Mouse (Mus musculus) lung, postnatal 10 days (tissue): ENCODE data around the gene Rnf115.

Experiments used
- DNase-seq: peaks from one replicate; pipeline ENCODE4 v3.0.0; 2021

The Rnf115 gene

DNA sequence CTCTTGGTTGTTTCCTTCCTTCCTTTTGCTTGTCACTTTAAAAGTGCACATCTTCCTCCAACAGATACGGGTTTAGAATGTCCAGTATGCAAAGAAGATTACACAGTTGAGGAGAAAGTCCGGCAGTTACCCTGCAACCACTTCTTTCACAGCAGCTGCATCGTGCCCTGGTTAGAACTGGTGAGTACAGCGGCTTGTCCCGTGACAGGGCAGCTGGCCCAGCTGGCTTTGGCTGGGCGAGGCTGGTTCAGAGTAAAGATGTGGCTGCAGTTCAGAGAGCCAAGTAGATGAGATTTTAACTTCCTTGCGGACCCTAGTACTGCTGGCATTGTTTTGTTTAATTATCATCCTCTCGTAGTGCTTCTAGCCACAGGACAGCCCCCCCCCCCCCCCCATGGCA is 61.0 kb downstream of the Rnf115 start:
- DNase-seq: no peak

DNA sequence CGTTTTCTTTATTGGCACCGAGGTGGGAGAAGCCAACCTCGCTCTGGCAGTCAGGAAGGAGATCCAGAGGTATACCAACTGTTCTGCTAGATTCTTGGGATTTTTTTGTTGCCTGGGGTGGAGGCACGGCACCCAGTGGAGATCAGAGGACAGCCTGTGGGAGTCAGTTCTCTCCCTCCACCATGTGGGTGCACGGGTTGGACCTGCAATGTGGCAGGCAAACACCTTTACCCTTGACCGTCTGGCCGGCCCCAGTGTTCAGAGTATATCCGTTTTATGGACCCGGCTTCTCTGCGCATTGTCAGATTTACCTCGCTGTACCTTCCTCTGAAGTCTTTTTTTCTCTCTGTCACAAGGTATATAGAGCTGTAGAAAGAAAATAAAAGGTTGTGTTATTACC is 72.8 kb downstream of the Rnf115 start:
- DNase-seq: no peak

DNA sequence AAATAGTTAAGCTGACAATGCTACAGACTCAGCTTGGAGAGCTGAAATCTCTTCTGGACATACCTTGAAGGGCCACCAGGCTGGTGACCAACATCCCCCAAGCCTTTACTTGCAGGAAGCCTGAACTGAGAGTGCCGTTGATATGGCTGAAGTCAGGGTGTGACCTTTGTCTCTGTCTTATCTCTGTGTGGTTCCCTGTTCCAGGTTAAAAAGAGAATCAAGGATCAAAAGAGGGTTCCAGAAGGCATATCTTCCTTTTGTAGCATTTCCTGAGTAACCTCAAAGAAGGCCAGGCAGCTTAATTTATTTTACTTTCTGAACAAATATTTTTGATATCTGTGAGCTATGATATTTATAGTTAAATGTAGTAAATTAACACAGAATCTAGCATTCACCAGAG is 74.8 kb downstream of the Rnf115 start:
- no peak for DNase-seq

DNA sequence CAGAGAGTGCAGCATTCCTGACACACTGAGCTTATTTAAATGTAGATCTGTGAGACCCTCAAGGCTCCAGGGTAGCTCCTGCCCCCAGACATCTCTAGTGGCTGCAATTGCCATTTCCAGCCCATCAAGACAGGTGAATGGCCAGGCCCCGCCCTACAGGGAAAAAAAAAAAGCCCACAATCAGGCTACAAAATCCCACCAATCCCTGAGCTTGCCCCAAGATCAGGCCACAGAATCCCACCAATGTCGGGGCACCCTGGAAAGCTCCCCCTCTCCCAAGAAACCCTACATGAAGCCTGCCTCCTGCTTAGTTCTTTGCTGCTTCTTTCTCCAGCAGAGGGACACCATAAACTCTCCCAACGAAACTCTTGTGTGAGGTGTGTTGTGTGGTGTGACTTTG is 80.7 kb downstream of the Rnf115 start:
- no peak for DNase-seq

DNA sequence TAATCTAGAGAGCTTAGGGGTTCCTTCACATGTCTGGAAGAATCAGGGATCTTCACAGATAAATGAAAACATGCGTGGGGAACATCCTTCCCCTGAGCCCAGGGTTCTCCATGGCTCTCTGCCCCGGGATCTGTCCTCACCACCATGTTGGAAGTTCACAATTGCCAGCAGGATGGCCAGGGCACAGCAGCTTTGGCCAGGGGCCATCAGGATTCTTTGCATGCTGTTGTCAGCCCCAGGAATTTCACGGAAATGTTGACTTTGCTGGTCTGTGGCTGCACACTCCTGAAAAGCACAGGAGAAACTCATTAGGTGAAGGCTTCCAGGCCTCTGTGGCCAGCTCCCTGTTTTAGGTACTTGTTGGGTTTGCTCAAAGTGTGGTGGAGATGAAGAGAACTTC is 81.2 kb downstream of the Rnf115 start:
- DNase-seq: peak; percentile 26

DNA sequence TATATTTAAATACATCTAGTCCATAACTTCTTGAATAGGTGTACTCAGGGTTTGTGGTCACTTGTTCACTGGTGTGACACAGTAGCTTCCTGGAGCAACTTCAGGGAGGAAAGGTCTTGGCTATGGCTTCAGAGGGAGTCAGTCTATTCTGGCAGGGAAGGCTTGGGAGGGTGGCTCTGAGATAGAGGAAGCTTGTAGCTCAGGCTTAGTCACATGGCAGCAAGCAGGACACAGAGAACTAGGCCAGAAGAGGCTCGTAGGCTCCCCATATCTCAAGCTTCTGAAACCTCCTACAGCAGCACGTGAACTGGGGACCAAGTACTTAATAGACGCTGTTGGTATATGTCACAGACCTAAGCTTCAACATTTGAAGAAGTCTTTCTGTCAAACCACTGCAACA is 83.8 kb downstream of the Rnf115 start:
- DNase-seq: no peak

DNA sequence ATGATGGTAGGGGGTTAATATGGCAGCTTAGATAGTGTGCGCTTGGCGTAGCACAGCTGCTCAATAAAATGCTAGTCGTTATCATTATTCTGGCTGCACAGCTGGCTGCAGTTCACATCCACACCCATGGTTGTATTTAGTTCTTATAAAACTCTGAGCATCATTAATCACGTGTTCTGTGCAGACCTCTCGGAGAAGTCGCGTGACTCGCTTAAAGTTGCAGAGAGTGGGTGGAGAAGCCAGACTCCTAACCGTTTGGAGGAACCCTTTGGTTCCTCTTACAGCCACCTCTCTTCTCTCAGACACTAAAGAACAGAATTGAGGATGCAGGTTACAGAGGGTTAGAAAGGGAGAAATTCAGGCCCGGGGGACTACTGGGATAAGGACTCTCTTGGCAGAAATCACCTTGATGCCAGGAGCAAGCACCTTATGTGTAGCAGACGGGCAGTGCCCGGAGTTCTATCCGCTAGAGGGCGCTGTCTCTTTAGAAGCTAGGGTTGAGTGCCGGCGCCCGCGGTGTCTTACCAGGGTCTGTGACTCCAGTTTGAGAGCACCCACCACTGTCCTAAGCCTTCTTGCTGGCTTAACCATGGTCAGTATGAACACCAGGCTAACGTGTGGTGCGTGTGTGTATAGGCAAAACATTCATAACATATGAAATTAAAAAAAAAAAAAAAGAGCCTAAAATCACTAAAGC is 85.1 kb downstream of the Rnf115 start:
- DNase-seq: peak; percentile 87

DNA sequence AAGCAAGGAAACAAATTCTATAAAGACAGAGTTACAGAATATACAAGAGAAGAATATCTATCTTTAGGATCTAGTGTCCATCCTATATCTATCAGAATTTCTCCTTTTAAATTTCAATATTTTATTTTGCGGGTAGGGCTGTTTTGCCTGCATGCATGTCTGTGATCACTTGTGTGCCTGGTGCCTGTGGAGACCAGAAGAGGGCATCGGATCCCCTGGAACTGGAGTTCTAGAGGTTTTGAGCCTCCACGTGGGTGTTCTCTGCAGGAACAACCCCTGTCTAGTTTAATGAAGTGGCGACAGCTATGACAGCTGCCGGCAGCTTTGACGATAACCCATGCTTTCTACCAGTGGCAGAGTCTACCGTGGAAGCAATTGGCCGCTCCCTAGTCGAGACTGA is 85.6 kb downstream of the Rnf115 start:
- peak; percentile 79 for DNase-seq

DNA sequence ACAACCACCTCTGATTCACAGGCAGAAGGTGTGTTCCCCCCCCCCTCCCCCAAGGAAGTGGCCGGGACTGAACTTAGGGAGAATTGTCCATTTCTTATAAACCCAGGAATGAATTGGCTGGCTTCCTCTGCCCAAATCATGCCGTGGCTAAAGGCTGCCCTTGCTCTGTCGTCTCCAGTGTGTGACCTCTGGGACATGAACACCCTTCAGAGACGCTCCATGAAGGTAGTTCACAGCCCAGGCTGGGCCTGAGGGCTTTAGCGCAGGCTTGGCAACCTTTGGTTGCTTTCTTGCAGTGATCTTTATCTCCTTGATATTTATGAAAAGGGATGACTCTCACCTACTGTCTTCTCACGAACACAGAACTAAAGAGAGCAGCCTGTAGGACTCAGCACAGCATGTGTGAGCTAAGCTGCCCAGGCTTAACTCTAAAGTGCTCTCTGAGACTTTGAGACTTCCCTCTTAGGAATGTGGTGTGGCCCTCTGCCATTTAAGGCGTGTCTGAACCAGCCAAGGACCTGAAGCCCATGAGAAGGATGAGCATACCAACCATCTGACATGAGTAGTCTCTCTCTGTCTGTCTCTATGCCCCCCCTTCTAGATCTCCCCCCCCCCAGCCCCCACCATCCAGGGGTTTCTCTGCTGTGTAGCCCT is 86.3 kb downstream of the Rnf115 start:
- peak; percentile 62 for DNase-seq

DNA sequence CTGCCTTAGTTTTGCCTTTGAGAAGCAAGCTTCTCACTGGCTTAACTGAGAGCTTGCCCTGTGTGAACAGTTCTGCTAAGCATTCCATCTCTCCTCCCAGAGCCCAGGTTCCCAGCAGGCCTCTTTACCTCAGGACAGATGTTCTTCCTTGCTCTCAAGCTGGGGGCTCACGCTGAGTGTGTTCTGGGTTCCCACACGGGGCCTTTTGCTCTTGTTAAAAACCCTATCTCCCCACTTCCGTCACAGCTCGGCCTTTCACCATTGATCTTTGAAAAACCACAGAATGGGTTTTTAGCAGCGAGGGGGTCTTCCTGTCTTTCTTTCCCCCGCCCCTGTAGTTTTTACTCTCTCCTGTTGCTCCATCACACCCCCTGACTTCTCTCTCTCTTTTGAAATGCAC is 86.9 kb downstream of the Rnf115 start:
- DNase-seq: no peak

DNA sequence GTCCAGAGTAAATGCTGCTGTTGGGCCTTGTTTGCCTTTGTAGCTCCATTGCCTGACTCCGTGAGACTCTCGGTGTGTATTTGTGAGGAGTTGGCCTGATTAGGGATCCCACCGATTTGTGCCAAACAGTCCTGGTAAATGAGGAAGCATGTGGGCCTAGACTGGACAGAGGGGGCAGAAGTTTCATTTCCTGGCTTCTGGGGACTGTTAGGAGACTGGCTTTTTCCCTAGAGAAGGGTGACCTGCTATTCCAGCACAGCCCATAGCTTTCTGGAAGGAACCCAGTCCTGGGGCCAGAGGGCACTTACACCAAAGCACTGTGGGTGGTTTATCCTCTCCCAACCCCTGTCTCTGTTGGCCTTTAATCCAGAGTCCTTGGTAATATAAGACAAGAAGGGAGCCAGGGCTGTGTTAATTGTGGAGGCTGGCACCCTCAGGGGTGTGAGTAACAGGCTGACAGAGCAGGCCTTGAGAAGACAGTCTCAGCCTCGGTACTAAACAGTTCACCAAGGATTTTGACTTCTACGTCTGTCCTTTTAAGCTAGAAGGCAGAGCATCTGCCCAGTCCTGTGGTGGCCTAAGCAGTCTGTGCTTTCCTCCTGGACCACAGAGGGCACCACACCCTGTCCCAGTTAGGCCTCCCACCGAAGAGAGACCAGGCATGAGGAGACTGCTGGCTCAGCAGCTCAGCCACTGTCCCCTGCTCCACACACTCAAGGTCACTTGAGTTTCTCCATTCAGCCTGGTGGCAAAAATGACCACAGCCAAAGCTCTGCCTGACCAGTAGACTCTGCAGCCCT is 92.9 kb downstream of the Rnf115 start:
- DNase-seq: no peak

DNA sequence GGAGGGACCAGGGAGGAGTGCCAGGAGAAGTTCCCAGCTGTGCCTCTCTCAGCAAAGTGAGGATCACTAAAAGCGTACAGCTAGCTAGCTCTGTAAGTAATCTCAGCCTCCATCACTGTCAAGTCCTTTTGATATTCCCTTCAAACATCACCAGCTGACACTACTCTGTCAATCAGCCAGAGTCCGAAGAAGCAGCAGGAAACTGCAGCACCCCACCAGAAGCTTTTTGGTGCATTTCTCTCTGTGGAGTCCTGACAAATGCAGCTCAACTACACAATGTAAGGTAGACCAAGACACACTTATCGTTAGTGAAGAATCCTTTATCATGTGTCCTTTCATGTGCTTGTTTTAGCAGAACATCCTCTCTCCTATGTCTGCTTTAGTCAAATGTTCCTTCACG is 94.1 kb downstream of the Rnf115 start:
- DNase-seq: no peak

DNA sequence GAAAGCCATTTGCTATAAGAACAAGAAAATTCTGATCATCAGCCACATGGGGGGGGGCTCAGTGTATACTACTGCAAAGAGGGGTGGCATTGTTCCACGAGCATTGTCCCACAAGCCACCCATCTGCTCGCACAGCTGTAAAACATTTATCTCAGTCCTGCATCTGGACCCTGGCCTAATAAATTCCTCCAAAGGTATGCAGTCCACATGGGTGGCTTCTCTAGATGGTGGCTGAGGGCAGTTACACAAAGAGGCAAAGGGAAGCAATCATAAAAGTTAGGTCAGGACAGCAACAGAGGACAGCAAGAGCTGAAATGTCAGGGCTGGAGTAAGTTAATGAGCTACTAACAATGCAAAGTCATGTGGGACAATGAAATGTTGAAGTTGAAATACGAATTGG is 96.2 kb downstream of the Rnf115 start:
- DNase-seq: no peak

DNA sequence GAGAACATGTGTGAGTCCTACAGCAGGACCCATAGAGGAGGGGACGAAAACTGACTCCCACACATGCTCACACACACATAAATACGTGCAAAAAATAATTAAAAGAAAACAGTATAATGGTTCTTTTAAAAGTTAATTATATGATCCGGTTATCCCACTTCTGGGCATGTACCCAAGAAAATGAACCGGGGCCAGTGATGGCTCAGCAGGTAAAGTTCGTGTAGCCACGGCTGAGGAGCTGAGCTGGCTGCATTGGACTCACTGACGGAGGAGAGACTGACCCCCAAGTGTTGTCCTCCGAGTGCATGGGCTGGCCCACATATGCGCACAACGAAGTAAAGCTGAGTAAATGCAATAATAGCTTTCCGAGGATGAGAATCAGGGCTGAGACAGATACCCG is 97.2 kb downstream of the Rnf115 start:
- no peak for DNase-seq

DNA sequence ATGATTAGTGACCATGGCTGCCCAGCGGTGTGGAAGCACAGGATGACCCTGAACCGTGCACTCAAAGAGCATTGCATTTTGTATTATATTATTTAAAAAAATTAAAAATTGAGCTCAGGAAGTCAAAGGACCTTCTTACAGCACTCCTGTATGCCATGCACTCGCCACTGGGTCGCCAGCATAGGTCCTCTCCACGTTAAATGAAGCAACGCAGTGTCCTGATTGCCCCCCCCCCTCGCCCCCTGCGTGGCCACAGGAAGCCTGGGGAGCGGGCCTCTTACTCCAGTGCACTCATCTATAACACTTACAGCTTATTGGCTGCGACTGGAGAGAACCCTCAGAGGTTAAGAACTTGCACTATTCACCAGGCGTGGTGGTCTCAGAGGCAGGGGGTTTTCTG is 97.8 kb downstream of the Rnf115 start:
- DNase-seq: no peak

DNA sequence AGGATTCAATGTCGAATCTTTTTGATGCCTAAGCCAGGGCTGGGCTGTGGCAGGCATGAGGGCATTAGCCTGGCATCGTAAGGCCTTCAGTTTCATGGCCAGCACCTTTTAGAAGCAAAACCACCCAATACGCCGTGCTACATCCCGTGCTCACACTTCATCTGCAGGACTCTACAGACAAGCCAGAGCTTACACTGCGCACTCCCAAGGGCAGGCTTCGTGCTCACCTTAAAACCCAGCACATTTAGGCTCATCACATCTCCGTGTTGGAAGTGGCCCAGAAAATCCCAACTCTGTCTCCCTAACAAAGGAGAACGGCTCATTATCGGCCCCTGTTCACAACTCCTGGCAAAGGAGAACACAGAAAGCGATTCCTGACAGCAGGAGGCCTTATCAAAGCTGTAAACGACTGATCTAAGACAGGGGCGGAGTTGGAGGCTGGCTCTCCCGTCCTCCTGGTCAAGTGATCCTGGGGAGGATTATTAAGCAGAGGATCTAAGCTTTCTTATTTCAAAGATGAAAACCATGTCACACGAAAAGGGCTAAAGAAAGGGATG is 100.9 kb downstream of the Rnf115 start:
- DNase-seq: no peak

DNA sequence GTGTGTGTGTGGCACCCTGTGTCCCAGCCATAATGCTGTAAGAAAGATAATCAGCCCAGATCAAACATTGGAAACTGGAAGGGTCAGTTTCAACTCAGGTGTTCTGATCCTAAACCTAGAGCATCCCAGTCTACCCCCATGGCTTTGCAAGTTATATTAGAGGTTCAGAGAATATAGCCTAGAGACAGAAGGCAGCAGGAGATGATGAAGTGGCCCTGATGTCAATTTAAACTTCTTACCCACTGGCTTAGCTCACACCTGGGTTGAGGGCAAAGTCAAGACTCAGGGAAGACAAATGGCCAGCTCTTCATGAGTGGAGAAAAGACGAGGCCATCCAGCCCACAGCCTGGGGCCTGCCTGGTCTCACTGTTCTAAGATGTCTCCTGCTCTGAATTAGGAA is 101.5 kb downstream of the Rnf115 start, which contains the start of the genes Pdzk1 and Cd160:
Gene Pdzk1, plus strand, starts transcription at position 301 of the 400 bp plus-strand sequence.
Gene Cd160, minus strand, starts transcription at position 368 of the 400 bp plus-strand sequence.
- no peak for DNase-seq

DNA sequence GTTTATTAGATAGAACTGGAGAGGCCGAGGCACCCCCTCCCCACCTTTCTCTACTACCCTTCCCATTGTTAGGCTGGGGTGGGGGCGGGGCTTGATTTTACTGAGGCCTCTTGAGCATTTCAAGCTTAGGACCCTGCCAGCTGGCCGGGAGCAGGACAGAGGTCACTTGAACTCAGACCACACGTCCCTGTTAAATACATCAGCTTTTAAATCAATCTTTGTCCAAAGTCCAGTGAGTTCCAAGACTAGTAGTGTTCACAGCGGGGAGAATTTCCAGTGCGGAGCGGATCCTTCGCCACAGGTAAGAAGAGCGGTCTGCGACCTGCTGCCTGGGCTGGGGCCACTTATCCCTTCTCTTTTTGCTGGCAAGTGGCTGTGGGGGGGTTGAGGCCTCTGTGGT is 102.4 kb downstream of the Rnf115 start:
- no peak for DNase-seq

DNA sequence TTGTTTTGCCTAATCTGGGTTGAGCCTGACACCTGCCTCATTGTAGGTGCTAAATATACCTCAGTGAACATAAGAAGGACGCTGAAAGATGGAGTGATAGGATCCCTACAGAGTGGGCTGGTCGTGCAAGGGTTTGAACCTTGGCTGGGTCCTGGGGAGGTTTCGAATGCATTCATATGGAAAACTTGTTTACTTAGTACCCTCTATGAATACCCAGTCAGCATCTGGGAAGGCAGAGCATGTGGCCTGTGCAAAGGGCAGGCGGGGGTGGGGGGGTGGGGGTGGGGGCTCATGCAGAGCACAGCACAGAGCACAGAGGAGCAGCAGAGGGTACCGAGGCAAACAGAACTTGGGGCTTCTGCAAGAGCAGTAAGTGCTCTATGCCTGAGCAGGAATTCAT is 105.5 kb downstream of the Rnf115 start:
- DNase-seq: no peak

DNA sequence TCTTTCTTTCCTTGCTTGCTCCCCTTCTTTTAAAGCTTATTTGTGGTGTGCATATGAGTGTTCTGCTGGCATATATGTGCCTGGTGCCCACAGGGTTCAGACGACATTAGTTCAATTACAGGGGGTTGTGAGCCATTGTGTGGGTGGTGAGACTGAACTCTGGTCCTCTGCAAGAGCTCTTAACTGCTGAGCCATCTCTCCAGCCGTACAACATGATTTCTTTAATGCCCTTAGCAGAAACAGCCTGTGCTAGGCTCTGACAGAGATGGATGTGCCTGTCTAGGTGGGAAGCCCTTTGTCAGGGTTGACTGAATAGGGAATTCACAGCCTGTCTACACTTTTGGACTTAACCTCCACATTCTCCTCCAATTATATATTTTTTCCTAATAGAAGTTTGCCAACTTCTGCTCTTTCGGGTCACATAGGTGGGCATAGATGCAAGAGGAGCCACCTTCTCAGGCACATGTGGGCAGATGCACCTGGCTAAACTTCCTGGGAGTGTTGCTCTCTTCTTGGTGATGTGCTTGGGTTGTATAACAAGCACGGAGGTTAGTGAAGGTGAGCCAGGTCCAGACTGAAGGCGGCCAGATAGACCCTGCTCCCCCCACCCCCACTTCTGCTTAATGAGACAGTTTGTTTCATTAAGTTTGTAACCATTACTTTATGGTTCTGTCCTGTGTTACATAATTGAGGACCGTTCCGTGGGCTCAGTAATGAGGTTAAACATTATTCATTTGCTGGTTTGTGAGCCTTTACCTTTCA is 107.3 kb downstream of the Rnf115 start:
- DNase-seq: no peak

DNA sequence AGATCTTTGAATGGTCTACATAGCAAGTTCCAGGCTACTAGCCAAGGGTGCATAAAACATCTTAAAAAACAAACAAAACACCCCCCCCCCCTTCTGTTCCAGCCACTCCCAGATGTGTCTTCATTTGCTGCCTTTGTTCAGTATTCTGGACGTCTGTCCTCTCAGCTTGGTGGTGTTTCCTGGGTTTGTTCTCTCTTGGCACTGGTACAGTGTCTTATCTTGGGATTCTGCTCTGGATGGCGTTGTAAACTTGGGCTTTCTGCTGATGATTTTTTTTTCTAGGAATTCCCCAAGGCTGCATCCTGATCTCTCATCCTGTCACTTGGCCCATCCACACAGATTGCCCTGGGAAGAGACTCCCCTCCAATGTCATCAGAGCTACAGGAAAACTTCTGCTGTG is 109.0 kb downstream of the Rnf115 start:
- DNase-seq: peak; percentile 24

DNA sequence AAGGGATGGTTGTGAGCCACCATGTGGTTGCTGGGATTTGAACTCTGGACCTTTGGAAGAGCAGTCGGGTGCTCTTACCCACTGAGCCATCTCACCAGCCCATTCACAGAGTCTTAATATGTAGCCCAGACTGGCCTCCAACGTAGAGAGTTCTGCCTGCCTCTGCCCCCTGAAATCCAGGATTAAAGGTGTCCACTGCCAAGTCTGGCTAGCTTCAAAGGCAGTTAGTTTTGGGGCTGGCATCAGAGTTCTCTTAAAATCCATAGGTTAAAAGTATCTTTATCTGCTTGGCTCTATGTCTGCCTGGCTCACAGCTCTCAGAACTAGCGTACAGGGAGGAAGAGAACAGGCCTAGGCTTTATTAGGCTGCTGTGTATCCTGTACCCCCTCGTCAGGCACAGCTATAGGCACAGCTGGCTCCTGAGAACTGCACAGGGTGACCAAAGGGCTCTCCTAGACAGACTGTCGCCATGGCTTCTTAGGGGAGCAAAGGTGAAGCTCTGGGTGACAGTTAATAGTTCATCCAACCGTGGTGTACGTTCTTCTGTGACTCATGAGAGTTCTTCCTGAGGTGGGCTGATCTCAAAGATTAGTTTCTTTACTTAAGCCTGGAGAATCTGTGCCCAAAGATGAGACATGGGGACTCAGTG is 111.7 kb downstream of the Rnf115 start:
- no peak for DNase-seq
